Comparison of ENCODE assay signal across 12 mouse cellular contexts in the genomic region with DNA sequence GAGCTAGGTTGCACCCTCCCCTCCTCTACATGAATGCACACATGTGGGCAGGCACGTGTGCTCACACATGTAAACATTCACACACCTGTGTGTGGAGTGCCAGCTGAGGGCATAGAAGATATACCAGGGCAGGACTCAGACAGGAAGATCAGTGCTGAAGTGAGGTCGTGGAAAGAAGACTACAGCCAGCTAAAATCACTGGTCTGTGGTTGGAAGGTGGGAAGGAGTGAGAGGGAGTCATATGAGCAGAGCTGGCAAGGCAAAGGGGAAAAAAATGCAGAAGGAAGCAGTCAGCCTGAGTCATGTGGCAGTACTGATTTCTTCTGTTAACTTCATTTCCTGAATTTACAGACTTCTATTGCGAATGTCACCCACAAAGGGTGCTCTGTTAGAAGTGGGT. TPM values are rescaled to one million over a fixed set of nuclear protein-coding genes. Genes with fewer than 3 reads are reported as not detected.
DNase-seq lines count a peak whose midpoint lies in the region; ATAC-seq lines count a peak whose summit lies in the region.
"Had no signal": no experiment of that assay in that cellular context is flagged by ENCODE, and none has a peak within 500 bp of the region (broad histone marks: within the 10 kb centered on the region; RNA-seq: fewer than 3 reads in every experiment).

No protein-coding gene starts in this region.

- 50% methylated on average over 3 of the region's 3 CpGs for WGBS in intestine, embryonic 16.5 days
- 57% methylated on average over 3 of the region's 3 CpGs for WGBS in intestine, embryonic 15.5 days
- 66% methylated on average over 3 of the region's 3 CpGs for WGBS in forebrain, embryonic 16.5 days

- no peaks in the 10 kb centered on the region for H3K36me3 ChIP-seq in intestine, embryonic 16.5 days (ENCODE audit: control insufficient read depth, insufficient read depth, low read length)
- H3K36me3 ChIP-seq in intestine, embryonic 15.5 days: no peaks in the 10 kb centered on the region
- H3K36me3 ChIP-seq in forebrain, embryonic 16.5 days (ENCODE audit: control insufficient read depth, insufficient read depth): no peaks in the 10 kb centered on the region
- H3K36me3 ChIP-seq: embryonic facial prominence, embryonic 12.5 days had no signal

- peaks cover 3% of the 10 kb centered on the region; the same call in 1 of the 2 replicates for H3K4me1 ChIP-seq in intestine, embryonic 16.5 days (ENCODE audit: control insufficient read depth, insufficient read depth, low read length)
- H3K4me1 ChIP-seq in intestine, embryonic 15.5 days (replicated peaks): no peaks in the 10 kb centered on the region
- no peaks in the 10 kb centered on the region for H3K4me1 ChIP-seq in brown adipose tissue, adult 24 weeks (ENCODE audit: control insufficient read depth, insufficient read depth, insufficient read length, low read length)
- H3K4me1 ChIP-seq in forebrain, embryonic 16.5 days (replicated peaks; ENCODE audit: control insufficient read depth, insufficient read depth, low read length): no peaks in the 10 kb centered on the region
- H3K4me1 ChIP-seq: embryonic facial prominence, embryonic 12.5 days had no signal

- H3K9me3 ChIP-seq in intestine, embryonic 16.5 days (ENCODE audit: control insufficient read depth, low read length): no peaks in the 10 kb centered on the region
- no peaks in the 10 kb centered on the region for H3K9me3 ChIP-seq in intestine, embryonic 15.5 days
- H3K9me3 ChIP-seq in forebrain, embryonic 16.5 days (ENCODE audit: control insufficient read depth, low read length): no peaks in the 10 kb centered on the region
- H3K9me3 ChIP-seq: embryonic facial prominence, embryonic 12.5 days had no signal

- no peak overlapping the region for H3K4me3 ChIP-seq in intestine, embryonic 16.5 days (ENCODE audit: low read length)
- no peak overlapping the region for H3K4me3 ChIP-seq in intestine, embryonic 15.5 days (replicated peaks)
- H3K4me3 ChIP-seq in brown adipose tissue, adult 24 weeks (ENCODE audit: insufficient read depth, low read depth, low read length): no peak overlapping the region
- H3K4me3 ChIP-seq in forebrain, embryonic 16.5 days (replicated peaks; ENCODE audit: low read length): no peak overlapping the region
- H3K4me3 ChIP-seq: embryonic facial prominence, embryonic 12.5 days had no signal

- H3K27me3 ChIP-seq in intestine, embryonic 16.5 days (replicated peaks; ENCODE audit: control insufficient read depth, insufficient read depth, low read length): no peaks in the 10 kb centered on the region
- no peaks in the 10 kb centered on the region for H3K27me3 ChIP-seq in intestine, embryonic 15.5 days (replicated peaks)
- H3K27me3 ChIP-seq in forebrain, embryonic 16.5 days (replicated peaks; ENCODE audit: control insufficient read depth, insufficient read depth, low read length): no peaks in the 10 kb centered on the region
- H3K27me3 ChIP-seq: embryonic facial prominence, embryonic 12.5 days had no signal

- no peak overlapping the region for H3K9ac ChIP-seq in intestine, embryonic 16.5 days (ENCODE audit: low read depth, low read length)
- no peak overlapping the region for H3K9ac ChIP-seq in intestine, embryonic 15.5 days
- H3K9ac ChIP-seq in forebrain, embryonic 16.5 days (replicated peaks; ENCODE audit: low read depth, low read length): no peak overlapping the region
- H3K9ac ChIP-seq: embryonic facial prominence, embryonic 12.5 days had no signal

- ATAC-seq in intestine, embryonic 16.5 days: no peak
- no peak for ATAC-seq in intestine, embryonic 15.5 days
- ATAC-seq in megakaryocyte, adult 5-6 weeks (ENCODE audit: poor library complexity, severe bottlenecking): peak; percentile 87
- no peak for ATAC-seq in forebrain, embryonic 16.5 days
- ATAC-seq: hindbrain, embryonic 16.5 days had no signal

- DNase-seq in B cell, adult 2 months: peak; percentile 12 to 17
- DNase-seq in layer of hippocampus, adult 9-10 months (ENCODE audit: low spot score): no peak
- no peak for DNase-seq in thymus, postnatal 25 days
- DNase-seq: thymus, postnatal 14 days had no signal

- no peak overlapping the region for H3K4me2 ChIP-seq in intestine, embryonic 16.5 days (ENCODE audit: low read depth, low read length)
- no peak overlapping the region for H3K4me2 ChIP-seq in intestine, embryonic 15.5 days (replicated peaks)
- no peak overlapping the region for H3K4me2 ChIP-seq in forebrain, embryonic 16.5 days (ENCODE audit: low read length)
- H3K4me2 ChIP-seq: embryonic facial prominence, embryonic 12.5 days; midbrain, embryonic 11.5 days had no signal

- H3K27ac ChIP-seq in intestine, embryonic 16.5 days (ENCODE audit: low read length): peak overlapping the region; percentile 4; the same call in 1 of the 2 replicates
- no peak overlapping the region for H3K27ac ChIP-seq in intestine, embryonic 15.5 days
- peak overlapping the region; percentile 63 for H3K27ac ChIP-seq in brown adipose tissue, adult 24 weeks (replicated peaks; ENCODE audit: low read depth, low read length)
- H3K27ac ChIP-seq in forebrain, embryonic 16.5 days (ENCODE audit: low read length): no peak overlapping the region
- H3K27ac ChIP-seq: embryonic facial prominence, embryonic 12.5 days had no signal

RNA-seq across cellular contexts. Expression of a gene that starts 16.7 kb away (rescaled TPM):
- 928 and 934 TPM in 2 replicates for polyA plus RNA-seq in intestine, embryonic 16.5 days (2015; fragmentation: Nextera tagmentation; extraction: Ambion mirVana)
- 772 and 821 TPM in 2 replicates for polyA plus RNA-seq in intestine, embryonic 15.5 days (2015; fragmentation: Nextera tagmentation; extraction: Ambion mirVana)
- 444 and 532 TPM in 2 replicates for polyA plus RNA-seq in brown adipose tissue, adult 24 weeks (2012; ENCODE audit: insufficient read depth, insufficient read length, missing spikeins)
- 465 and 471 TPM in 2 replicates for total RNA-seq in megakaryocyte, adult 5-6 weeks (2015)
- total RNA-seq in megakaryocyte, adult 5-6 weeks (2017): 733 and 897 TPM in 2 replicates
- 794 and 796 TPM in 2 replicates for polyA plus RNA-seq in forebrain, embryonic 16.5 days (2015; fragmentation: Nextera tagmentation; extraction: Ambion mirVana)

RNA-seq across cellular contexts. Expression of a gene that starts 17.2 kb away (rescaled TPM):
- polyA plus RNA-seq in intestine, embryonic 16.5 days (2015; fragmentation: Nextera tagmentation; extraction: Ambion mirVana): 1,384 and 1,485 TPM in 2 replicates
- 1,436 and 1,568 TPM in 2 replicates for polyA plus RNA-seq in intestine, embryonic 15.5 days (2015; fragmentation: Nextera tagmentation; extraction: Ambion mirVana)
- polyA plus RNA-seq in brown adipose tissue, adult 24 weeks (2012; ENCODE audit: insufficient read depth, insufficient read length, missing spikeins): 971 and 1,048 TPM in 2 replicates
- 556 and 644 TPM in 2 replicates for total RNA-seq in megakaryocyte, adult 5-6 weeks (2015)
- 344 and 395 TPM in 2 replicates for total RNA-seq in megakaryocyte, adult 5-6 weeks (2017)
- 455 and 488 TPM in 2 replicates for polyA plus RNA-seq in forebrain, embryonic 16.5 days (2015; fragmentation: Nextera tagmentation; extraction: Ambion mirVana)

RNA-seq across cellular contexts. Expression of a gene that starts 40.1 kb away (rescaled TPM):
- 20.7 and 22.7 TPM in 2 replicates for polyA plus RNA-seq in intestine, embryonic 16.5 days (2015; fragmentation: Nextera tagmentation; extraction: Ambion mirVana)
- polyA plus RNA-seq in intestine, embryonic 15.5 days (2015; fragmentation: Nextera tagmentation; extraction: Ambion mirVana): 23.0 and 24.6 TPM in 2 replicates
- 49.4 and 64.1 TPM in 2 replicates for polyA plus RNA-seq in brown adipose tissue, adult 24 weeks (2012; ENCODE audit: insufficient read depth, insufficient read length, missing spikeins)
- total RNA-seq in megakaryocyte, adult 5-6 weeks (2015): 8.1 and 10.9 TPM in 2 replicates
- total RNA-seq in megakaryocyte, adult 5-6 weeks (2017): 5.2 and 6.4 TPM in 2 replicates
- polyA plus RNA-seq in forebrain, embryonic 16.5 days (2015; fragmentation: Nextera tagmentation; extraction: Ambion mirVana): 24.9 and 27.8 TPM in 2 replicates

RNA-seq across cellular contexts. Expression of a gene that starts 40.2 kb away (rescaled TPM):
- polyA plus RNA-seq in intestine, embryonic 16.5 days (2015; fragmentation: Nextera tagmentation; extraction: Ambion mirVana): 21.3 and 22.6 TPM in 2 replicates
- polyA plus RNA-seq in intestine, embryonic 15.5 days (2015; fragmentation: Nextera tagmentation; extraction: Ambion mirVana): 25.2 and 26.4 TPM in 2 replicates
- 12.1 and 12.3 TPM in 2 replicates for polyA plus RNA-seq in brown adipose tissue, adult 24 weeks (2012; ENCODE audit: insufficient read depth, insufficient read length, missing spikeins)
- 34.7 and 36.2 TPM in 2 replicates for total RNA-seq in megakaryocyte, adult 5-6 weeks (2015)
- 19.2 and 23.4 TPM in 2 replicates for total RNA-seq in megakaryocyte, adult 5-6 weeks (2017)
- 14.1 and 14.8 TPM in 2 replicates for polyA plus RNA-seq in forebrain, embryonic 16.5 days (2015; fragmentation: Nextera tagmentation; extraction: Ambion mirVana)

RNA-seq across cellular contexts. Expression of a gene that starts 40.4 kb away (rescaled TPM):
- 74.0 and 89.8 TPM in 2 replicates for polyA plus RNA-seq in intestine, embryonic 16.5 days (2015; fragmentation: Nextera tagmentation; extraction: Ambion mirVana)
- polyA plus RNA-seq in intestine, embryonic 15.5 days (2015; fragmentation: Nextera tagmentation; extraction: Ambion mirVana): 110 and 118 TPM in 2 replicates
- 7.7 and 12.5 TPM in 2 replicates for polyA plus RNA-seq in brown adipose tissue, adult 24 weeks (2012; ENCODE audit: insufficient read depth, insufficient read length, missing spikeins)
- total RNA-seq in megakaryocyte, adult 5-6 weeks (2015): 95.7 and 101 TPM in 2 replicates
- total RNA-seq in megakaryocyte, adult 5-6 weeks (2017): 225 and 236 TPM in 2 replicates
- 127 and 131 TPM in 2 replicates for polyA plus RNA-seq in forebrain, embryonic 16.5 days (2015; fragmentation: Nextera tagmentation; extraction: Ambion mirVana)

Comparison
In these comparisons a context has a peak if more than half of its experiments do, and no peak if none do; other contexts are left out.
1. H3K27ac ChIP-seq: peak in intestine, embryonic 16.5 days (single experiment) and brown adipose tissue, adult 24 weeks (single experiment); none in intestine, embryonic 15.5 days (single experiment) and forebrain, embryonic 16.5 days (single experiment).
2. DNase-seq: peak in B cell, adult 2 months (2 of 2); none in layer of hippocampus, adult 9-10 months (single experiment) and thymus, postnatal 25 days (single experiment).